Mouse (Mus musculus): ENCODE measurements around the gene Pakap. TPM values are rescaled to one million over a fixed set of nuclear protein-coding genes. Genes with fewer than 3 reads are reported as not detected.

Gene Pakap
- polyA plus RNA-seq, 2 experiments = 0.51 TPM; not detected in 1

DNA sequence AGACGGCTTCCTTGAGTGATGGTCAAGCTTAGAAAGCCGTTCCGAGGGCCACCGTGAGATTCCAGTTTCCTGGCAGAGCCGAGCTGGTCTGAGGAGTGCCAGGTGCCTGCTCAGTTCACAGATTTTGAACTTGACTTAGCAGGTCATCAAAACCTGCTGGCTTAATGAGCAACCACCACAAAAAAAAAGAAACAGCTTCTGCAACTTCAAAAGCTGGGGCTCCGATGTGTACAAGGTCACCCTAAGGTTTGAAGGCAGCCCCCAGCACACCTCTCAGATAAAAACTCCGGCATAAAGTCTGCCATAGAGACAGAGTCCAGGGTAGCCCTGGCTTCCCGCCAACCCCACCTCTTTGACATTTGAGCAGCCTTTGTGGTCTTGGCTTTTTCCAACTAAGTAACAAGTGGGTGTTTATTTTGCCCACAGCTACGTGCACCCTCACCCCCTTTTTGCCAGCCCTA is 348.3 kb downstream of the Pakap start, which contains the start of gene D630039A03Rik:
Gene D630039A03Rik, minus strand, starts transcription at position 97 of the 461 bp plus-strand sequence.
- Histone ChIP-seq H3K4me1 (replicated peaks; ENCODE audit: control insufficient read depth in 2 of 2, insufficient read depth in 2 of 2, low read length in 1 of 2) (peaks cover 0 to 2% of the 10 kb centered on the region in 2 experiments; a peak in 1 of 4 replicates), H3K4me2 (ENCODE audit: low read depth) (peak within 1 kb of the TSS; percentile 45), H3K9me3 (ENCODE audit: control insufficient read depth, low read length) (no peaks in the 10 kb centered on the region), H3K27ac (no peak within 1 kb of the TSS), H3K27me3 (ENCODE audit: control insufficient read depth, insufficient read depth, low read length) (no peaks in the 10 kb centered on the region), H3K4me3 (ENCODE audit: insufficient read depth in 1 of 2, low read depth in 2 of 2, low read length in 2 of 2) (peak within 1 kb of the TSS; percentile 23 to 30; a peak in 3 of 4 replicates), H3K9ac (replicated peaks) (no peak within 1 kb of the TSS), H3K36me3 (replicated peaks; ENCODE audit: control insufficient read depth, insufficient read depth, low read depth) (no peaks in the 10 kb centered on the region)
- DNase-seq (ENCODE audit: low read depth in 3 of 3, low spot score in 3 of 3) (no peak), ATAC-seq (ENCODE audit: insufficient read depth) (no peak)
- WGBS (ENCODE audit: insufficient replicate concordance) = 26% methylated on average over 9 of the region's 9 CpGs
- no peak for TF ChIP-seq EP300 (IDR thresholded peaks at IDR 0.05; ENCODE audit: low read depth)
- TF ChIP-seq CTCF (IDR thresholded peaks at IDR 0.05; ENCODE audit: low read depth) = no peak

DNA sequence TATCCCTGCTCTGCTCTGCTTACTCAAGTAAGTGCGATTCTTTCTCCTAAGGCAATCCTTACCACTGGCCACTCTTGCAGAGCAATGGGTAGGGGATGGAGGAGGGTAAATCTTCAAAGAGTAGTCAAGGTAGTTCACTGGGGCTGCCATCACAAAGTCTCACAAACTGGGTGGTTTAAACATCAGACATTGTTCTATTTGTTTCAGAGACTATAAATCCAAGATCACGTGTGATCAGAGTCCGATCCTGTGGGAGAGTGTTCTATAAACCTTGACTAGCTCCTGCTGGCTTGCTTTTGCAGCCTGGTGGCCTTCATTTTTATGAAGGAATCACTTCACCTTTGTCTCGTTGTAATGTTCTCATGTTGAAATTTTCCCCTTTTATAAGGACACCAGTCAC is 348.7 kb downstream of the Pakap start:
- Histone ChIP-seq H3K36me3 (replicated peaks; ENCODE audit: control insufficient read depth, insufficient read depth, low read depth) (no peaks in the 10 kb centered on the region), H3K4me1 (replicated peaks; ENCODE audit: control insufficient read depth in 2 of 2, insufficient read depth in 2 of 2, low read length in 1 of 2) (peaks cover 0 to 2% of the 10 kb centered on the region in 2 experiments; a peak in 1 of 4 replicates), H3K27ac (no peak overlapping the region), H3K4me2 (ENCODE audit: low read depth) (no peak overlapping the region), H3K9ac (replicated peaks) (no peak overlapping the region), H3K27me3 (ENCODE audit: control insufficient read depth, insufficient read depth, low read length) (no peaks in the 10 kb centered on the region), H3K4me3 (ENCODE audit: insufficient read depth in 1 of 2, low read depth in 2 of 2, low read length in 2 of 2) (no peak overlapping the region), H3K9me3 (ENCODE audit: control insufficient read depth, low read length) (no peaks in the 10 kb centered on the region)
- no peak for ATAC-seq (ENCODE audit: insufficient read depth)
- no peak for TF ChIP-seq EP300 (IDR thresholded peaks at IDR 0.05; ENCODE audit: low read depth)
- TF ChIP-seq CTCF (IDR thresholded peaks at IDR 0.05; ENCODE audit: low read depth) = no peak
- WGBS (ENCODE audit: insufficient replicate concordance) = 53% methylated on average over 4 of the region's 4 CpGs
- no peak for DNase-seq (ENCODE audit: low read depth in 3 of 3, low spot score in 3 of 3)

DNA sequence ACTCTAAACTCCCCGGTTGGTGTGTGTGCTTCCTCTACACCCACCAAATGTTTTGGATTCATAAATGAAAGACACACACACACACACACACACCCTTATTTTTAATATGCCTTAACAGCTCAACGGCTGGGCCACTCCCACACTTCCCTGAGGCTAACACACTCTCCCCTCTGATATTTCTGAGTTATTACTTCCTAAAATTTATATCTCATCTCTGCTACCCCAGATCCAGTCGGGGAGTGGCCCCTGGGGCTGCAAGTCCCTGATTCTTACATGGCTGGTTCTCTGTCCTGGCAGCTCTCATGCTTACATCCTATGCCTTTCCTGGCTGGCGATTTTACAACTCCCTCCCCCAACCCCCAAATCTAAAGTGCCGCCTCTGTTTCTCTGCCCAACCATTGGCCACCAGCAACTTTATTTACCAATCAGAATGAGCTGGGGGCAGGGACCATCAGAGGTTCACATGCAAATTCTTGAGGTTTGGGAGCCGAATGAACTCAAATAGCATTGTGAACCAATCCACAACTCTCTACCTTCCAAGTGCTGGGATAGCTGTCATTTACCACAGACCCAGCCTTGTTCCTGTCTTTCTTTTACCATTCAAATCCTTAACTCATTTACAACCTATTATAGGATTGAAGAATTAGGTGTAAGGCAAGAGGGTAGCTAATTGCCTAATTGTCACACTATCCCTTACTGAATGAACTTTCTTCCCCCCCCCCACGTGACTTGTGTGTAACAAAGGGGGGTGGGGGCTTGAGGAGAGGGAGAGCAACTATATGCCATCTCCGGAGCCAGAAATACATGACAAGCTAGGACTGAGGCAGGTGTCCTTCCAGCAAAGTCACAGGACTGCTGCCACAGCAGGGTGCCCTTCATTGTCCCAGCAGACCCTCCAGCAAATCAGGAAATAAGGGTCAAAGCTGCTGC is 351.8 kb downstream of the Pakap start:
- DNase-seq (ENCODE audit: low read depth in 3 of 3, low spot score in 3 of 3) (no peak), ATAC-seq (ENCODE audit: insufficient read depth) (no peak)
- H3K4me2 ChIP-seq (ENCODE audit: low read depth) = no peak overlapping the region
- peaks cover 0 to 2% of the 10 kb centered on the region in 2 experiments; a peak in 1 of 4 replicates for H3K4me1 ChIP-seq (replicated peaks; ENCODE audit: control insufficient read depth in 2 of 2, insufficient read depth in 2 of 2, low read length in 1 of 2)
- H3K9ac ChIP-seq (replicated peaks) = no peak overlapping the region
- no peak overlapping the region for H3K27ac ChIP-seq
- no peaks in the 10 kb centered on the region for H3K36me3 ChIP-seq (replicated peaks; ENCODE audit: control insufficient read depth, insufficient read depth, low read depth)
- no peak for TF ChIP-seq CTCF (IDR thresholded peaks at IDR 0.05; ENCODE audit: low read depth)
- TF ChIP-seq EP300 (IDR thresholded peaks at IDR 0.05; ENCODE audit: low read depth) = no peak
- WGBS (ENCODE audit: insufficient replicate concordance) = 22% methylated on average over 8 of the region's 8 CpGs
- no peak overlapping the region for H3K4me3 ChIP-seq (ENCODE audit: insufficient read depth in 1 of 2, low read depth in 2 of 2, low read length in 2 of 2)
- no peaks in the 10 kb centered on the region for H3K27me3 ChIP-seq (ENCODE audit: control insufficient read depth, insufficient read depth, low read length)
- no peaks in the 10 kb centered on the region for H3K9me3 ChIP-seq (ENCODE audit: control insufficient read depth, low read length)

DNA sequence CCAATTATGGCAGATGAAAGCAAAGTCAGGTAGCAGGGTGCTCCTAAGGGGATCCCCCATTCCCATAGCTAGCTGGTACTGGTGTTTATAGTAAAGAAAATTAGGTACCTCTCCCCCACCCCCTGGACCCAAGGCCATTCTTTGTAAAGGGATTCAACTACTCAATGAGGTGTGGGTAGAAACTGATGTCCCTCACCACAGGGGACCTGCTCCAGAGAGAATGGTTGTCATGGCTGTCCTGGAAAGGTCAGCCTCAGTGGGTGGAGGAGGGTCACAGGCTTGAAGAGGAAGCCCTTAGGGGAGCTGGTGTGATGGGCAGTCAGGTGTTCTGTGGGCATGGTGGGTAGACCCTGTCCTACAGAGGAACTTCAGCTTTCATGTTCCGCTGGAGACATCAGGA is 352.5 kb downstream of the Pakap start:
- WGBS (ENCODE audit: insufficient replicate concordance) = 65% methylated on average over 1 of the region's 1 CpGs
- ATAC-seq (ENCODE audit: insufficient read depth) (no peak), DNase-seq (ENCODE audit: low read depth in 3 of 3, low spot score in 3 of 3) (no peak)
- Histone ChIP-seq H3K9ac (replicated peaks) (no peak overlapping the region), H3K27me3 (ENCODE audit: control insufficient read depth, insufficient read depth, low read length) (no peaks in the 10 kb centered on the region), H3K9me3 (ENCODE audit: control insufficient read depth, low read length) (no peaks in the 10 kb centered on the region), H3K4me1 (replicated peaks; ENCODE audit: control insufficient read depth in 2 of 2, insufficient read depth in 2 of 2, low read length in 1 of 2) (peaks cover 0 to 2% of the 10 kb centered on the region in 2 experiments; a peak in 1 of 4 replicates), H3K4me3 (ENCODE audit: insufficient read depth in 1 of 2, low read depth in 2 of 2, low read length in 2 of 2) (no peak overlapping the region), H3K36me3 (replicated peaks; ENCODE audit: control insufficient read depth, insufficient read depth, low read depth) (no peaks in the 10 kb centered on the region), H3K27ac (no peak overlapping the region), H3K4me2 (ENCODE audit: low read depth) (no peak overlapping the region)
- no peak for TF ChIP-seq EP300 (IDR thresholded peaks at IDR 0.05; ENCODE audit: low read depth)
- no peak for TF ChIP-seq CTCF (IDR thresholded peaks at IDR 0.05; ENCODE audit: low read depth)

DNA sequence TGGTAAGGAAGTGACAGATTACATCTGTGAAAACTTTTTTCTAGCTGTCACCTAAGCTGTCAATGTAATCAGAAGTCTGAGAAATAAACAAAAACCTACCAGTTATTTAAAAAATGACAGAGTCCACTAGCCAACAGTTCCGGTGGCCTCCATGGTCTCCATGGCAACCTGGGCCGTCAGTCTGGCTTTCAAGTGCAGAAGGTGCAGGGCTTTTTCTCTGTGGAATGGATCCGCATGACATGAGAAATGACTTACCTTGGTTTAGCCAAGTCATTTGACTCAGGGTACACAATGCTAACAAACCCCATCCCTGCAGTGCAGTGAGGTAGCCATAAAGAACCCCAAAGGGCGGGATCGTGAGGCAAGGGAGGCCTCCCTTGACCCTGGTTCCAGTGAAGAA is 354.2 kb downstream of the Pakap start:
- Histone ChIP-seq H3K27ac (no peak overlapping the region), H3K9ac (replicated peaks) (no peak overlapping the region), H3K4me3 (ENCODE audit: insufficient read depth in 1 of 2, low read depth in 2 of 2, low read length in 2 of 2) (no peak overlapping the region), H3K9me3 (ENCODE audit: control insufficient read depth, low read length) (no peaks in the 10 kb centered on the region), H3K4me1 (replicated peaks; ENCODE audit: control insufficient read depth in 2 of 2, insufficient read depth in 2 of 2, low read length in 1 of 2) (no peaks in the 10 kb centered on the region), H3K27me3 (ENCODE audit: control insufficient read depth, insufficient read depth, low read length) (no peaks in the 10 kb centered on the region), H3K36me3 (replicated peaks; ENCODE audit: control insufficient read depth, insufficient read depth, low read depth) (no peaks in the 10 kb centered on the region), H3K4me2 (ENCODE audit: low read depth) (no peak overlapping the region)
- WGBS (ENCODE audit: insufficient replicate concordance) = 52% methylated on average over 5 of the region's 5 CpGs
- DNase-seq (ENCODE audit: low read depth in 3 of 3, low spot score in 3 of 3) (no peak), ATAC-seq (ENCODE audit: insufficient read depth) (no peak)
- no peak for TF ChIP-seq CTCF (IDR thresholded peaks at IDR 0.05; ENCODE audit: low read depth)

All from liver, embryonic 14.5 days (tissue).